Mouse (Mus musculus) layer of hippocampus, postnatal 25 days (tissue): Measurements from ENCODE around the gene Tns1. TPM values are rescaled to one million over a fixed set of nuclear protein-coding genes. Genes with fewer than 3 reads are reported as not detected.

Experiments
- DNase-seq, 2 experiments: peaks; one replicate each; pipeline ENCODE4 v3.0.0; 2022; ENCODE audit warnings: mixed read lengths in 2 of 2, low spot score in 1 of 2; ENCODE audit errors: extremely low spot score in 1 of 2
- total RNA-seq, 2 experiments: library from RNA; stranded (reverse); gene quantifications; 2 replicates each; pipeline ENCODE4 v1.2.3; 2021

Tns1 gene
- total RNA-seq, 2 experiments from 2014 or later: 29.6 to 41.9 TPM

DNA sequence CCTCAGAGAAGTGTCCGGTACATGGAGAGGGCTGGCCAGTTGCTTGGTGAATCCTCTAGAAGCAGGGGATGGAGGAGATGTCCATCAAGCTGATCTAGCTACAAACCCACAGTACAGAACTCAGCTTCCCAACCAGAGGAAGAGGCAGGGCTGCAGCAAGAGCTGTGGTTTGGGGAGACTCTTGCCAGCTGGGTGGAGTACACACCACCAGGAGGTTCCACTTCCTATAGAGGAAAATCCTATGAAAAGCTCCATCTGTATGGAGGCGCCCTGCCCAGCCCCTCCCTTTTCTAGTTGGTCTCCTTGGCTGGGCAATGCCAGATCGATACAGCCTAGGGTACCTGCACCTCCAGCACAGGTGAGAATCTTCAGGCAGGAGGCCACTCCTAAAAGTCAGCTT is 57.7 kb downstream of the Tns1 start:
- no peak for DNase-seq

DNA sequence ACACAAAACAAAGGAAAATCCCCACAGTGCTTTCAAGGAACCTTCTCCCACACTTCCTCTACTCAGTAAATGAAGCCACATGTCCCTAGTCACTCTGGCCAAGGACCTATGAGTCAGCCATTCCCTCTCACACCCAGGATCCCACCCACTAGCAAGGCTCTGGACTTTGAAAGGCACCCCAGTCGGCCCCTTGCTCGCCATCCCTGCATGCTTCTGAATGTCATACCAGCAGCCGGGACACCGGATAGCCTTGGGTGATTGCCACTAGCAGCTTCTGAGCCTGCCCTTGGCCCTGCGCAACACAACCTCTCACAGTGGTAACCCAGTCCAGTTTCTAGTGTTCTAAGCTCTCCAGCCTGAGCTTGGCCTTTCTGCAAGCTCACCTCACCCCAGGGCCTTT is 58.2 kb downstream of the Tns1 start:
- DNase-seq: no peak

DNA sequence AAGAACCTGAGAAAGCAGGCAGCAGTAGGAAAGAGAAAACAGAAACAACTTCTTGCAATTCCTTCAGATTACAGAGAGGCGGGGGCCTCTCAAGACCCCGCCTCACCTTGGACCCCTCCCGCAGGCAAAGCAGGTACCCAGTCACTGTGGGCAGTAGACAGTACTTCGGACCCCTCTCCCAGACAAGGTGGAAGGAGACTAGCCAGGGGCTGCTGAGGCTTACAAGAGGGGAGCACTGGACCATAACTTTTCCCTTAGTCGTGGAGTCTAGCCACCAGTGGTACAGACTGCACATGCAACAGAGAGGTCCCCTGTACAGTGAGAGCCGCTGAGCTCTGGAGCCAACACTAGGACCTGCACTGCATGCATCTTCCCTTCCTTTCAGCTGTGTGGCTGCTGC is 64.2 kb downstream of the Tns1 start:
- no peak for DNase-seq

DNA sequence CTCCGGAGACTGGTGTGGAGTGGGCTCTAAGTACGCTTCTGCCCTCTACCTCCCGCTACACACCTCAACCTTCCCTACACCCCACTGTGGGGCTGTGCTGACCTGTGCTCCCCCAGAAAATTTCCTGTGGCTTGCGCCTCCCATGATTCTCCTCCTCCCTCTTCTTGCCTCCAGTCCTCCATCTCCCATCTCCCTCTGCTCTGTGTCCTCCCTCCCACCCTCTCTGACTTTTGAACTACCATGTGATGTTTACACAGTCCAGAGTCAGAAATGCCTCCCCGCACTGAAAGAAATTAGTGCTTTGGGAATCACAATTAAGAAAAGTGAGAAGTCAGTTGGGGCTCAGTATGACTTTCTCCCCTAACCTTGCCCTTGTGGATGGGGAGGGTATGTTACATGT is 64.7 kb downstream of the Tns1 start:
- DNase-seq: no peak

DNA sequence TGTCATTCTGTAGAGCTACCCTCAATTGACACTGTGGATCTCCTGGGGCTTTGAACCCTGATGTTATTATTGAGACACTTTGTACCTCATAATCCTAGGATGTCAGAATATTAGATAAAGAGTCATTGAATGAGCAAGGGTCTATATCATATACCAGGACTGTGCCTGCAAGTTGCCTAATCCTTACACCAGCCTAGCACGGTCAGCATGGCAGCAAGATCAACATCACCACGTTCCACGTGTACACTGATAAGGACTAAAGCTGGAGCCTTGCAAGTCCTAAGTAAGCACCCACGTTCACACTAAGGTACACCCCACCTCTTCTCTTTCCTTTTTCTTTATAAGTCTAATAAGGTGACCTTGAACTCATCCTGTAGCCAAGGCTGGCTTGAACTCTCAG is 65.5 kb downstream of the Tns1 start:
- no peak for DNase-seq

DNA sequence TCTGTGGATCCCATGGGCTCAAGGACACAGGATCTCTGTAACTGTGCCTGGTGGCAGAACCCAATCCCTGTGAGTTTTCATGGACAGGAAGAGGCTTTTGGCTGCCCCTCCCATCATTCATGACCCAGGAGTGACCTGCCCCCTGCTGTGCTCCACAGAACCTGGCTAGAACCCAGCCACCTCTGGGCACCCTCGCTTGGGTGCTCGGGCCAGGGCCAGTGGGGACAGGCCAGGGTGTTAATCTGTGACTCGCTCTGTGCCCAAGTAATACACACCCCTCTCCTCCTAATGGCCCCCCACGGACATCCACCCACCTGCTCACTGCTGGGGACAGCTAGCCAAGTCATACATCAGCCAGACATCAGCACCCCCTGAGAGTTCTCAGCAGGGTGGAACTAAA is 65.9 kb downstream of the Tns1 start:
- no peak for DNase-seq

DNA sequence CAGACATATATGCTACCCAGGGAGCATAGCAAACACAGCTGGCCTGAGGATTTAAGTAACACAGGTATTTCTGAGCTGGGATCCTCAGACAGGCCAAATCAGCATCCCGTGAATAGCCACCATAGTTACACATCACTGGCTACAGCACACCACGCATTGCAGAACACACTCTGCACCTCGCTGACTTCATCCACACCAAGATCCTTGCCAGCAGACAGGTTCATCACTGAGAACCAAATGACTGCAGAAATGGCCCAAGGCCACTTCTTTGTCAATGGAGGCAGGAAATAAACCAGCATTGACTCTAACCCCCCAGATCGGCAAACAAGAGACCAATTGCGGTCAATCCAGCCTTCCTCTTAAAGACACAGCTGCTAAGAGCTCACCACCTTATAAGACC is 66.7 kb downstream of the Tns1 start:
- DNase-seq: no peak

DNA sequence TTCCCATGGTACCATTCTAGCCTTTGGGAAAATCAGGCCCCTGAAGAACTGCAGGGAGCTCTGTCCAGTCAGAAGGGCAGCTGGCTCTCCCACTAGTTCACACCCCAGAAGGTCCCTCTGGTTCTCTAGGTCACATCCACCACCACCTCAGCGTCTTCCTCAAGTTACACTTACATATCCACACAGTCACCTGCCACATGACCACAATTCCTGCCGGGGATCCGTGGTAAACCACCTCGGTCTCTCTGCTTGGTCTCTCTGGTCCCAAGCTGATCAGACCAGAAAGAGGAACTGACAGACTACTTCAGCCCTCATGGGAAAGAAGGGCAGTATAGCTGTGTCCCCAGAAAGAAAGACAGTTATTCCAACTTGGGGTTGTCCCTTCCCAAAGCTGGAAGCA is 68.7 kb downstream of the Tns1 start:
- DNase-seq: no peak

DNA sequence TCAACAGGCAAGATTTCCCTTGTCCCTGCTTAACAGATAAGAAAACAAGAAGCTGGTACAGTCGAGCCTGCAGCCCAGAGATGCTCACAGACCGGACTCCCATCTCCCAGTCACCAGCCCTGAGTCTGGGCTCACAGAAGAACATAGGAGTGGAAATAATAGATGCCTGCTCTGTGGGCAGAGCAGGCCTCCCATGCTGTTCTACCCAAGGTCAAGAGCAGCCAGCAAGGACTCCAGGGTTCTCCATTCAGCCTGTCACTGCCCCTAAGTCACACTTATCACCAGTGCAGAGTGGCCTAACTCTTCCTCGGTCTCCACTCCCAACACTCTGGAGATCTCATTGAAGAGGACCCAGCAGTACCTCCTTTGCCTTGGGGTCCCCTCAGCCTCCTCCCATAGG is 69.8 kb downstream of the Tns1 start:
- no peak for DNase-seq

DNA sequence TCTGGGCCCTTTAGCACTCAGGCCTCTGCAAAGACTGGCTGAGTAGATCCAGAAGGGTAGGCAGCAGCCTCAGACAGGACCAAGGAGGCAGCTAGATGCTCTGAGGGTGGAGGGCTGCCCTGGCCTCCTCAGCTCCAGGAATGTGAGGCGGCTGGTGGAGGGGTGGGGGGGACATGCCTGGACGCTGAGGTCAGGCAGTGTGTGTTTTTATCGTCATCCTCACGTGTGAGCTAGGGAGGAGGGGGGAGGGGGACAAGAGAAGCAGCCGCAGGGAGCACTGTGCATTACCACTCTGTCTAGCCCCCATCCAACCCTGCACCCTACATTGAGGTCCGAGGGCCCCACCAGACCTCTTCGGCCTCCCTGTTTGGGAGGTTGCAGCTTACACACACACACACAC is 70.2 kb downstream of the Tns1 start:
- DNase-seq: no peak

DNA sequence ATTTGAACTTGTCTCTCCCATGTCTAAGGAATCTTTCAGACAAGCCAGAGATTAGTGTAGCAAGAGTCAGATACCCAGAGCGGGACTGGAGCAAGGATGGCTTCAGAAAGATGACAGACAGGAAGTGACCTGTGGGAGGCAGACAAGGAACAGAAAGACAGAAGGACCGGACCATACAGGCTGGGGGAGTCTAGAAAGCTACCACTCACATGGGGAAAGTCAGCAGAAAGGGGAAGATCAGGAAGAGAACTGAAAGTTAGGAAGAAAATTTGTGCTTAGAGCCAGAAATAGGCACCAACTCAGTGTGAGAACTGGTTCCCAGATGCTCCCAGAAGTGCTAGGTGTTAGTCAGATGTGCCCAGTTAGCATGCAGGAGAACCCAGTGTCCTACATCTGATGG is 71.2 kb downstream of the Tns1 start:
- no peak for DNase-seq

DNA sequence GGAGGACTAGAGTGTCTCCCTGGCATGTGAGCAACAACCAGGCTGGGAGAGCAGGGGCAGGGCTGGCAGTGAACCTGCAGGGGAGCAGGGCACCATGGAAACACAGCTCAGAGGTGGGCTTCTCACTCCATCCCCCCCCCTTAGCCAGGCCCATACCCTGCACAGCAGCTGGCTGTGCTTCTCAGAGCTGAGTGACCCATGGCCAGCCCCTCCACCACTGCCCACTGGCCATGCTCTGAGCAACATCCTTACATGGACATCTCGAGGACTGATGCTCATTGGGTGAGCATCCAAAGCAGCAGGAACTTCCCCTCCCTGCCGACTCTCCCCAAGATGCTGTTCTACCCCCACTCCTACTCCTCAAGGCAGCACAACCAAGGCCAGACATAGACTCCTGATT is 72.9 kb downstream of the Tns1 start:
- no peak for DNase-seq

DNA sequence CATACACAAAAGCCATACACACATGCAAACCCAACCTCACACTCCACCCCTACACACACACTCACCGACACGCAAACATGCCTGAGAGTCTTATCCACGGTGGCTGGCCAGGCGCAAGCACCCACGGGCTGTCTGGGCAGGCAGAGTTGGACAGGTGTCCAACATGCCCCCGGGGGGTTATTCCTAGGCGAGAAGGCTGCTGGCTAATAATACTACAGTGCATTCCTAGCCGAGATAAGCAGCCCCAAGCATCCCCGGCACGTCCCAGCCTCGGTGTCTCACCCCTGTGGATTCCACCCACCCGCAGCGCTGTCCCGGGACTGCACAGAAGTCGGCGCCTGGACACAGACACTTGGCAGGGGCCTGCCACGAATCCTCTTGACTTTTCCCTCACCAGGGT is 74.8 kb downstream of the Tns1 start:
- DNase-seq: no peak

DNA sequence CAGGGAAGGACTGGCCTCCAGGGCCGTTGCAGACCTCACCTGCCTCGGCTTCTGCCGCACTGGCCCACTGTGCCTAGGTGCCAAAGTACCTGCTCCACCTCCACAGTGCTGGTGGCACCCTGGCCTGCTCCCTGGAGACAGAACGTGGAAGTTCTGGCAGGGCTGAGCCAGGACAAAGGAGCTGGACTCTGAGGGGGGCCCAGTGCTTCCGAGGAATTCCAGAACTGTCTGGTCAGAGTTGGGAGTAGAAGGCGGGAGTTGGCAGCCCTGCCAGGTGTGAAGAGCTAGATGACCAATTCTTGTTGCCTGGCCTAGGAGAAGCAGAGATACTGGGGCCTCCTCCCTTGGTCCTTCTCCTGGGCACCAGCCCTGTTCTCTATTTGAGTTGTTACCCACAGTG is 76.5 kb downstream of the Tns1 start:
- no peak for DNase-seq

DNA sequence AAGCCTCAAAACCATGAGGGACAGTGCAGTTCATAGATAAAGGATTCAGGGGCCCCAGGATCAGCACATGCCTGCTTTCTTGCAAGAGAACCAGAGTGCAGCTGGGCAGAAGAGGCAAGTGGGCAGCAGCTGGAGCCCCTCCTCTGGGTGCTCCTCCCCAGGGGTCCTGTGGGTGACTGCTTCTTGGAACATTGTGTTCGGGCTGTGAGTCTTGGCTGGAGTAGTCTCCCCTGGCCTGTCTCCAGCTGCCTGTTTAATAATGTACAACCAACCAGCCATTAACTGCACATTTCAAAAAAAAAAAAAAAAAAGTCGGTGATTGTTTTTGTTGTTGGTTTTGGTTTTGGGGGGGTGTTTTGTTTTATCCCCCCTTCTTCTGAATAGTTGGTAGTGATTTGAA is 76.9 kb downstream of the Tns1 start:
- no peak for DNase-seq

DNA sequence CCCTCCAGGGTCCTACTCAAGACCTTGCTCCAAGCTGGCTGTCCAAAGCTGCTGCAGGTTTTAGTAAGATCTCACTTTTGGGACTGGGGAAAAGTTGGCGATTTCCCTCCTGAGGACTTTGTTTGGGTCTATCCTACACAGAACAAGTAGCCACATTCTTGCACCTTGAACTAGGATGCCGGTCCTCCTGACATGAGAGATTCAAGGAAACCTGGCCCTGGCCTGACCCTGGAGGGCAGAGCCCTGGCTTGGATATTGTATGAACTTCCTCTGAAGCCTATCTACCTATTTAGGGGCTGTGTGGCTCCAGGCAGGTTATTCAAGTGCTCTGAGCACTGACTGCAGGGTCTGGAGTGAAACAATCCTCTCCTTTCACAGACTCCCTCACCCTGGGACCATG is 79.2 kb downstream of the Tns1 start:
- DNase-seq: no peak

DNA sequence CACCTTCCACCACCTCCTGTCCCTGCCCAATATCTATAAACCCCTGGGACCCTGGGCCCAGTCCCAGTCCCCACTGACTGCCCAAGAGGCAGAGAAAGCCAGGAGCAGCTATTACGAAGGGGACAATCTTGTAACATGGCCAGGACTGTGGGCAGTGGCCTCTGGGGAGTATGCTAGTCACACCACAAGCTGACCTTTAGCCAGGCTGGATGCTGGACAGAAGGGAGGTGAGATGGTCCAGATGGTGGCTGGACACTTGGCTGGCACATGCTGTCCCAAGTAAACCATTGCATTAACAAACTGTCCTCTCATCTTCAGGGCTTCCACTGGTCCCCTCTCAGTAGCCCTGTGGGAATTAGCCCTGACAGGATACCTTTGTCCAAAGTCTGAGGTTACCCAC is 79.8 kb downstream of the Tns1 start:
- no peak for DNase-seq

DNA sequence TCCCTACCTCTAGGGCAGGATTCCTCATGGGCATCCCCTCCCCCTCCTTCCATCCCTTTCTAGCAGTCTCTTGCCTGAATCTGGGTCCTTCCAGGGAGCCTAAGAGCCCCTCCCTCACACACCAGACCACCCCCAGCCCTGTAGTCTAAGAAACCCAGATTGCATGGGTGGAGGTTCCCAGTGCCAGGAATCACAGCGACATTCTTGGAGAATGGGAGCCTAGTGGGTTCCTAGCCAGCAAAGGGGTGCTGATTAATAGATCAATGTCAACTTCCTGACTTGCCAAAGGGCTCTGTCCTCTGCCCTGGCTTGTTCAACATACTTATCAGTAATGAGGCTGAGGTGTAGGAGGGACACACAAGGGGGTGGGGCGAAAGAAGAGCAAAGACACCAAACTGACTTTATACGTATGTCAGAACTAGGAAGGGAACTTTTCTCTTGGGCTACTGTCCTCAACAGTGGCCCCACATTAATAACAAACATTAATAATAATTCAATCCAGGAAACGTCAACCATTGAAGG is 80.6 kb downstream of the Tns1 start:
- DNase-seq: no peak

DNA sequence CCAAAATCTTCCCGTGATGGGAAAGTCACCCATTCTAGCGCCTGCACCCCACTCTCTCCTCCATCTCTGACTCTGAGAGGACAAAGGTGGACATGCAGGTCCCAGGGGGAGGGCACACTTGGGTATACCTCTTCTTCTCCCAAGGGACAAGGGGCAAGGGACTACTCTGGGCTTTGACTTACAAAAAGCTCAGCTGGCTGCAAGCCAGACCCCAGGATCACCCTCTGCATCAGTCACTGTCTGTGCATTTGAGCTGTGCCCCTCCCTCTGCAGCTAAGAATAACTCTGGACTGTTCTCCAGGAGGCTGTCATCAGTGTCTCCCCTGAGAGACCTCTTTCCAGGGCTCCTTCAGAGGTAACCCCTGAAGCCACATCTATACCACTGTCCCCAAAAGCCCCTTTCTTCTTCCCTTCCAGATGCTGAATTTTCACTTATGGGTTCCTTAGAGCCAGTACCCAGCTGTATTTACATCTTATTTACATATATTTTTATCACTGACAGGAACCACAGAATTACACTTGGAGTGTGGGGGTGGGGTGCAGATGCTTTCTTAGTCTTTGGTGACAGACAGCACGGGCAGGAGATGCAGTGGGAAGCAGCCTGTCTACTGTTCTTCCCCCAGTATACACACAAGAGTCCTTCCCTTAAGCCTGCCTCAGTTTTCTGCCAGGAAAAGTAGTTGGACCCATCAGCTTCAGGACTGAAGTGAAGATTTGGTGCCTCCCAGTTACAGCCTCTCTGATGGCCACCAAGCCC is 81.4 kb downstream of the Tns1 start:
- peak in 1 of 2 experiments; percentile 15 for DNase-seq

DNA sequence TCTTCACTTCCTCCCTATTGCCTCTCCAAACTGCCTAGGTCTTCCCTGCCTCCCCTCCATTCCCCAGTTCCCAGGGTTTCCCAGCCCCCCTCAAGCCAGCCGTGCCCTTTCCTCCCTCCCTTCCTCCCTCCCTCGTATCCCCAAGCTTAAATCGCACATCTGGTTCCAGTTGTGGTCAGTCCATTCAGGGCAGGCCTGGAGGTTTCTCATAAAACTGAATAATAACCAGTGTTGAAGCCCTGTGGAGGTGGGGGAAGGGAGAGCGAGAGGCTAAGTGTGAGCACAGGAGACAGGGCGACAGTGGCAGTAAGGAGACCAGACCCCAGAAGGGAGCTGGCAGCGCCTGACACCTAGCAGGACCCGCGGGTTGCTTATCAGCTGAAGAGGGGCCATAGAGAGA is 82.6 kb downstream of the Tns1 start:
- no peak for DNase-seq

DNA sequence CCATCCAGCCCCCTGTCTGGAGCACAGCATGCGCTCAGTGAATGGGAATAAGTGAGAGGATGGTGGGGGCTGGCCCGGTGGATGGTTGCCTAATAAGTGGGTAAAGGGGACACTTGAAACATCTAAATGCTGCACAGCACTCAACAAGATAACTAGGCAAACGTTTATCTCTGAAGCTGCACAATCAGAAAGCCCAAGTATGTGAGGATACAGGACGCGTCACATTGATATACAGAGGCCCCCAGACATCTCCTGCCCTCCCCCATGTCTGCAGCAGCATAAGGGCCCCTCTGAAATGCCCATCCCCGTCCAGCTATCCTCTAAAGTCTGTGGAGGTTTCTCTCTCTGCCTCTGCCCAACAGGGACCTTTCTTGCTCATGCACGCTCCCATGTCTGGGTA is 83.1 kb downstream of the Tns1 start:
- DNase-seq: no peak

DNA sequence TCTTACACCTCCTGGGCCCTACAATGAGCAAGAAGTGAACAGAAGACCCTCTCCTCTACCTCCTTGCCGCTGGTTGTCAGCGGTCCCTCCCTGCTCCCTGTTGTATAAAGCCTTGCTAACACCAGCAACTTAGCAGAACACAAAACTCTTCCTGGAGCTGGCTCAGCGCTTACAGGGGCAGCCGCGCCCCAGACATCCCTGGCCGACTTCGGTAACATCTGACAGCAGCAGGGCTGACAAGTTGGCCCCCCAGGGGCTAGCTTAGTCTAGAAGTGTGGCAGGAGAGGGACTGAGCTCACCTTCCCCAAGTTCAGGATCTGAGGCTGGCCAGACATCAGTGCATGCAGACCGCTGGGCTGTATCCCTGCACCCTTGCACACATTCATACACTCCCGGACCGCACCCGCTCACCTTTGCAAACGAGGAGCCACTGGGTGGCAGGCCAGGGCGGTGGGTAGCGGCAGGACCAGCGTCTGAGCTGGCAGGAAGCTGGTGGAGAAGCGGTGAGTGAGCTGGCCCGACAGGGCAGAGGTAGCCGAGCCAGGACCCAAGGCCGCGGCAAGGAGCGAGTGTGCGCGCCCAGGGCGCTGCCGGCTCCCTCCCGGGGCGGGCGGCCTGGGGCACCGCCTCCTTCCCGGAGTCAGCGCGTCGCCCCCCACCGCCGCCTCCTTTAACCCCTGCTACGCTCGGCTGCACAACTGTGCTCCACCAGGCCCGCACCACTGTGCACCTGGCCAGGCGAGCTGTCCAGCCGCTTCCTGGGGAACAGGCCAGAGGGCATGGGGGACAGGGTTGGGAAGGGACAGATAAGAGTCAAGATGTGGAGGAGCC is 87.5 kb downstream of the Tns1 start:
- DNase-seq: no peak
